8 mouse cellular contexts compared by ENCODE assay signal in the genomic region with DNA sequence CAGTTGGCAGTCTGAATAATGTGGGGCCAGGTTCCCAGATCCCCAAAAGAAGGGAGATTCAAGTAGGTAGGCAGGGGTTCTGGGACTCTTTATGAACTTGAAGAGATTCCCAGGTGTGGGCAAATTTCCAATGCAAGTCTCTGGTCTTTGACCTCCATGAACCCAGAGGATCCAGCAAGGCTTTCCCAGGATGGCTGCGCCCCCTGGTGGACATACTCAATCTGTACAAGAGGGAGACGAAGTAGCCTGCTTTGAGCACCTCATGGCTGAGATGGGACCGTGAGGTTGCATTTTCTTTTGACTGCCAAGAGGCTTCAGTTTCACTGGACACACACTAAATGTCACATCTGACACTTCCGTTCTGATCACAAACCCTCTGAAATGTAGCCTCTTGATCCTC. TPM values are rescaled to one million over a fixed set of nuclear protein-coding genes. Genes with fewer than 3 reads are reported as not detected.
DNase-seq lines count a peak whose midpoint lies in the region; ATAC-seq and TF ChIP-seq lines count a peak whose summit lies in the region.

No protein-coding gene starts in this region.

- peak; percentile 80 for DNase-seq in forebrain, postnatal 0 days
- peak; percentile 87 for DNase-seq in adrenal gland, postnatal 25 days
- DNase-seq in embryonic facial prominence, embryonic 11.5 days (ENCODE audit: low spot score): peak; percentile 88
- peak; percentile 63 for DNase-seq in heart, postnatal 25 days (ENCODE audit: low spot score)
- DNase-seq in left cerebral cortex, adult 2 months (ENCODE audit: extremely low spot score in 1 of 2, low spot score in 2 of 2): peak; percentile 73 to 75
- peak; percentile 81 for DNase-seq in splenic B cell, adult 2 months (ENCODE audit: low read depth, low spot score)

- H3K9ac ChIP-seq in forebrain, postnatal 0 days: no peak overlapping the region
- no peak overlapping the region for H3K9ac ChIP-seq in forebrain, embryonic 16.5 days (replicated peaks; ENCODE audit: low read depth, low read length)
- H3K9ac ChIP-seq in embryonic facial prominence, embryonic 11.5 days (replicated peaks; ENCODE audit: low read length): no peak overlapping the region

- H3K4me1 ChIP-seq in forebrain, postnatal 0 days (ENCODE audit: insufficient read depth): no peaks in the 10 kb centered on the region
- peaks cover 15% of the 10 kb centered on the region for H3K4me1 ChIP-seq in forebrain, embryonic 16.5 days (replicated peaks; ENCODE audit: control insufficient read depth, insufficient read depth, low read length)
- no peaks in the 10 kb centered on the region; the same call in 1 of the 2 replicates for H3K4me1 ChIP-seq in embryonic facial prominence, embryonic 11.5 days (ENCODE audit: control insufficient read depth, insufficient read depth, low read length)

- 0 out of 2 replicates have a peak, but pooled peaks cover 3% of the 10 kb centered on the region for H3K36me3 ChIP-seq in forebrain, postnatal 0 days (ENCODE audit: insufficient read depth)
- H3K36me3 ChIP-seq in forebrain, embryonic 16.5 days (ENCODE audit: control insufficient read depth, insufficient read depth): no peaks in the 10 kb centered on the region
- H3K36me3 ChIP-seq in embryonic facial prominence, embryonic 11.5 days (replicated peaks; ENCODE audit: control insufficient read depth, insufficient read depth, low read depth, low read length): peaks cover 4% of the 10 kb centered on the region
- no peaks in the 10 kb centered on the region for H3K36me3 ChIP-seq in splenic B cell, adult 2 months (ENCODE audit: control insufficient read depth, insufficient read depth, low read length, poor library complexity, severe bottlenecking)

- no peak overlapping the region for H3K27ac ChIP-seq in forebrain, postnatal 0 days (ENCODE audit: low read depth, low read length)
- no peak overlapping the region for H3K27ac ChIP-seq in forebrain, embryonic 16.5 days (ENCODE audit: low read length)
- H3K27ac ChIP-seq in embryonic facial prominence, embryonic 11.5 days (replicated peaks; ENCODE audit: low read depth, low read length): no peak overlapping the region
- no peak overlapping the region; the same call in 1 of the 2 replicates for H3K27ac ChIP-seq in left cerebral cortex, adult 2 months

- no peak overlapping the region for H3K4me3 ChIP-seq in forebrain, postnatal 0 days (ENCODE audit: low read depth, low read length)
- H3K4me3 ChIP-seq in forebrain, embryonic 16.5 days (replicated peaks; ENCODE audit: low read length): no peak overlapping the region
- H3K4me3 ChIP-seq in embryonic facial prominence, embryonic 11.5 days (ENCODE audit: low read depth, low read length): no peak overlapping the region
- H3K4me3 ChIP-seq in left cerebral cortex, adult 2 months: no peak overlapping the region

- H3K4me2 ChIP-seq in forebrain, postnatal 0 days (ENCODE audit: low read depth): no peak overlapping the region
- no peak overlapping the region for H3K4me2 ChIP-seq in forebrain, embryonic 16.5 days (ENCODE audit: low read length)
- no peak overlapping the region for H3K4me2 ChIP-seq in embryonic facial prominence, embryonic 11.5 days (ENCODE audit: low read depth, low read length)

- no peaks in the 10 kb centered on the region for H3K9me3 ChIP-seq in forebrain, postnatal 0 days (ENCODE audit: low read length)
- H3K9me3 ChIP-seq in forebrain, embryonic 16.5 days (ENCODE audit: control insufficient read depth, low read length): no peaks in the 10 kb centered on the region
- H3K9me3 ChIP-seq in embryonic facial prominence, embryonic 11.5 days (replicated peaks; ENCODE audit: control insufficient read depth, low read length): no peaks in the 10 kb centered on the region

- TF ChIP-seq CTCF in forebrain, postnatal 0 days (IDR thresholded peaks at IDR 0.05; ENCODE audit: low read depth): peak; percentile 85
- peak; percentile 93 for TF ChIP-seq CTCF in left cerebral cortex, adult 2 months (IDR thresholded peaks at IDR 0.05)

- WGBS in forebrain, postnatal 0 days: 9% methylated on average over 4 of the region's 4 CpGs
- WGBS in forebrain, embryonic 16.5 days: 7% methylated on average over 4 of the region's 4 CpGs
- 10% methylated on average over 4 of the region's 4 CpGs for WGBS in embryonic facial prominence, embryonic 11.5 days

- 0 out of 2 replicates have a peak, but pooled peaks cover 3% of the 10 kb centered on the region for H3K27me3 ChIP-seq in forebrain, postnatal 0 days (ENCODE audit: insufficient read depth, low read length)
- 0 out of 2 replicates have a peak, but pooled peaks cover under 1% of the 10 kb centered on the region for H3K27me3 ChIP-seq in forebrain, embryonic 16.5 days (replicated peaks; ENCODE audit: control insufficient read depth, insufficient read depth, low read length)
- peaks cover 4% of the 10 kb centered on the region; the same call in 1 of the 2 replicates for H3K27me3 ChIP-seq in embryonic facial prominence, embryonic 11.5 days (ENCODE audit: control insufficient read depth, insufficient read depth, low read length)
- H3K27me3 ChIP-seq in splenic B cell, adult 2 months (ENCODE audit: control insufficient read depth, insufficient read depth, low read length, poor library complexity, severe bottlenecking): no peaks in the 10 kb centered on the region

- intact Hi-C loops in heart, postnatal 25 days (cut with DNase I): loop anchor here (1.0 to 5.0 kb wide), 4 partner anchors 35 to 202 kb away; no protein-coding TSS in a partner anchor
- intact Hi-C loops in left cerebral cortex, adult 2 months (cut with DNase I): loop anchor here (1.0 to 10.0 kb wide), 3 partner anchors 35 to 204 kb away; no protein-coding TSS in a partner anchor

- ATAC-seq in forebrain, postnatal 0 days: no peak
- no peak for ATAC-seq in forebrain, embryonic 16.5 days
- no peak for ATAC-seq in embryonic facial prominence, embryonic 11.5 days (replicated peaks; ENCODE audit: insufficient number of reproducible peaks, low FRiP score, low TSS enrichment, low read depth)
- ATAC-seq in megakaryocyte, adult 5-6 weeks (ENCODE audit: poor library complexity, severe bottlenecking): peak; percentile 84

RNA-seq across cellular contexts. Expression of gene Ccdc102a, which starts 9.1 kb away (rescaled TPM):
- total RNA-seq in forebrain, postnatal 0 days (2014; rRNA removed): 6.8 and 8.1 TPM in 2 replicates
- 4.4 and 4.8 TPM in 2 replicates for polyA plus RNA-seq in forebrain, postnatal 0 days (2015; fragmentation: Nextera tagmentation; extraction: Ambion mirVana)
- 4.6 and 5.7 TPM in 2 replicates for polyA plus RNA-seq in forebrain, embryonic 16.5 days (2015; fragmentation: Nextera tagmentation; extraction: Ambion mirVana)
- total RNA-seq in adrenal gland, postnatal 25 days (2021): 7.7 and 8.8 TPM in 2 replicates
- 28.1 and 30.3 TPM in 2 replicates for polyA plus RNA-seq in embryonic facial prominence, embryonic 11.5 days (2014; fragmentation: Nextera tagmentation; extraction: Ambion mirVana)
- total RNA-seq in heart, postnatal 25 days (2021): 1 to 10 TPM; 6.3 to 7.2 TPM
- total RNA-seq in left cerebral cortex, adult 2 months (2021): 1 to 10 TPM; 1.6 to 2.0 TPM
- 1.8 and 3.3 TPM in 2 replicates for total RNA-seq in megakaryocyte, adult 5-6 weeks (2015)
- 9.1 and 10.7 TPM in 2 replicates for total RNA-seq in megakaryocyte, adult 5-6 weeks (2017)

RNA-seq across cellular contexts. Expression of gene Adgrg5, which starts 14.6 kb away (rescaled TPM):
- 0.10 TPM in 1 of 2 replicates, not detected in the other for total RNA-seq in forebrain, postnatal 0 days (2014; rRNA removed)
- polyA plus RNA-seq in forebrain, postnatal 0 days (2015; fragmentation: Nextera tagmentation; extraction: Ambion mirVana): 0.06 and 0.12 TPM in 2 replicates
- polyA plus RNA-seq in forebrain, embryonic 16.5 days (2015; fragmentation: Nextera tagmentation; extraction: Ambion mirVana): not detected in 2 replicates
- 0.33 and 0.76 TPM in 2 replicates for total RNA-seq in adrenal gland, postnatal 25 days (2021)
- polyA plus RNA-seq in embryonic facial prominence, embryonic 11.5 days (2014; fragmentation: Nextera tagmentation; extraction: Ambion mirVana): not detected in 2 replicates
- total RNA-seq in heart, postnatal 25 days (2021): under 1 TPM; 0.29 to 0.34 TPM
- total RNA-seq in left cerebral cortex, adult 2 months (2021): not detected
- 0.58 and 2.4 TPM in 2 replicates for total RNA-seq in megakaryocyte, adult 5-6 weeks (2015)
- 0.45 and 1.2 TPM in 2 replicates for total RNA-seq in megakaryocyte, adult 5-6 weeks (2017)

RNA-seq across cellular contexts. Expression of gene Dok4, which starts 32.7 kb away (rescaled TPM):
- total RNA-seq in forebrain, postnatal 0 days (2014; rRNA removed): 123 and 171 TPM in 2 replicates
- 97.5 and 117 TPM in 2 replicates for polyA plus RNA-seq in forebrain, postnatal 0 days (2015; fragmentation: Nextera tagmentation; extraction: Ambion mirVana)
- polyA plus RNA-seq in forebrain, embryonic 16.5 days (2015; fragmentation: Nextera tagmentation; extraction: Ambion mirVana): 75.3 and 81.4 TPM in 2 replicates
- 8.8 and 15.3 TPM in 2 replicates for total RNA-seq in adrenal gland, postnatal 25 days (2021)
- 11.6 and 11.9 TPM in 2 replicates for polyA plus RNA-seq in embryonic facial prominence, embryonic 11.5 days (2014; fragmentation: Nextera tagmentation; extraction: Ambion mirVana)
- 10 to 100 TPM; 17.5 to 21.4 TPM for total RNA-seq in heart, postnatal 25 days (2021)
- total RNA-seq in left cerebral cortex, adult 2 months (2021): 10 to 100 TPM; 17.6 to 19.2 TPM
- 0.75 TPM in 1 of 2 replicates, not detected in the other for total RNA-seq in megakaryocyte, adult 5-6 weeks (2015)
- 0.69 and 0.92 TPM in 2 replicates for total RNA-seq in megakaryocyte, adult 5-6 weeks (2017)

RNA-seq across cellular contexts. Expression of gene Polr2c, which starts 51.6 kb away (rescaled TPM):
- total RNA-seq in forebrain, postnatal 0 days (2014; rRNA removed): 59.5 and 82.7 TPM in 2 replicates
- polyA plus RNA-seq in forebrain, postnatal 0 days (2015; fragmentation: Nextera tagmentation; extraction: Ambion mirVana): 101 and 119 TPM in 2 replicates
- polyA plus RNA-seq in forebrain, embryonic 16.5 days (2015; fragmentation: Nextera tagmentation; extraction: Ambion mirVana): 150 and 153 TPM in 2 replicates
- total RNA-seq in adrenal gland, postnatal 25 days (2021): 62.1 and 66.2 TPM in 2 replicates
- polyA plus RNA-seq in embryonic facial prominence, embryonic 11.5 days (2014; fragmentation: Nextera tagmentation; extraction: Ambion mirVana): 169 and 173 TPM in 2 replicates
- 10 to 100 TPM; 57.5 to 64.3 TPM for total RNA-seq in heart, postnatal 25 days (2021)
- total RNA-seq in left cerebral cortex, adult 2 months (2021): 10 to 100 TPM; 72.1 to 79.8 TPM
- total RNA-seq in megakaryocyte, adult 5-6 weeks (2015): 44.1 and 46.4 TPM in 2 replicates
- total RNA-seq in megakaryocyte, adult 5-6 weeks (2017): 40.3 and 43.5 TPM in 2 replicates
